Mouse (Mus musculus): ENCODE results near the gene Ttc26.

Gene Ttc26

GRCm38 (mm10) chr6:38381129-38381771 is at the start of gene Ttc26:
Ttc26 (plus strand) TSS chr6:38381469.
- peak; percentile 87 for DNase-seq

- no peak for DNase-seq
Measured at GRCm38 (mm10) chr6:38335264-38335663, 46.0 kb upstream of the Ttc26 start.

GRCm38 (mm10) chr6:38337166-38337705 is 44.0 kb upstream of the Ttc26 start:
- DNase-seq, result no peak

GRCm38 (mm10) chr6:38337951-38338350 is 43.3 kb upstream of the Ttc26 start:
- DNase-seq, result no peak

DNA sequence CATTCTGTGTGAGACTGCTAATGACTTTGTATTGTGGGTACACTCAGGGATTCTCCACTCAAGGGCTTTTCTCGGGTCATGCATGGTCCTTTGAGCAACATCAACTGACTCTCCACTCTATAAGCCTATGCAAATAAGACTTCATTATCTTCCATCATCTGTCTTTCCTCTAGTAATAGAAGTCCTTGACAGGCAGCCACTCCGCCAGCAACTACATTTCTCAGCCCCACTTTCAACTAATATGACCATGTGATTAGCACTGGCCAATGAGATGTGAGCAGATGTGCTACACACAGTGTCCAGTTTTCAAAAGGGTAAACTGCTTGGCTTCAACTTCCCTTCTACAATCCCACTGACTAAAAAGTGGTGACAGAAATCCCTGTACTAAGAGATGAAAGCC is 42.2 kb upstream of the Ttc26 start:
- no peak for DNase-seq

GRCm38 (mm10) chr6:38341751-38342665 is 39.3 kb upstream of the Ttc26 start:
- DNase-seq, result no peak

DNA sequence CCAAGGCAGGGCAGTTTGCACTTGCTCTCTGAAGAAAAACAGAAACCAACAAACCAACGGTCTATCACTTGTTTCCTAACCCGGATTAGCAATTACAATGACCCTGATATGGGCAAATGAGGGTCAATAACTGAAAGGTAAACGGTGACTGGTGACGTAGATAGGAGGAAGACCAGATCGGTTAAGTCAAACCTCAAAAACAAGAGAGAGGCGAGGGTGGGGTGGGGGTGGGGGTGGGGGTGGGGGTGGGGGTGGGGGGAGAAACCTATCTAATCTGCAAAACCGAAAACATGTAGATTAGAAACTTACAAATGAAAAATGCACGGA is 38.6 kb upstream of the Ttc26 start:
- DNase-seq, result no peak

GRCm38 (mm10) chr6:38343581-38343980 is 37.7 kb upstream of the Ttc26 start:
- no peak for DNase-seq

DNA sequence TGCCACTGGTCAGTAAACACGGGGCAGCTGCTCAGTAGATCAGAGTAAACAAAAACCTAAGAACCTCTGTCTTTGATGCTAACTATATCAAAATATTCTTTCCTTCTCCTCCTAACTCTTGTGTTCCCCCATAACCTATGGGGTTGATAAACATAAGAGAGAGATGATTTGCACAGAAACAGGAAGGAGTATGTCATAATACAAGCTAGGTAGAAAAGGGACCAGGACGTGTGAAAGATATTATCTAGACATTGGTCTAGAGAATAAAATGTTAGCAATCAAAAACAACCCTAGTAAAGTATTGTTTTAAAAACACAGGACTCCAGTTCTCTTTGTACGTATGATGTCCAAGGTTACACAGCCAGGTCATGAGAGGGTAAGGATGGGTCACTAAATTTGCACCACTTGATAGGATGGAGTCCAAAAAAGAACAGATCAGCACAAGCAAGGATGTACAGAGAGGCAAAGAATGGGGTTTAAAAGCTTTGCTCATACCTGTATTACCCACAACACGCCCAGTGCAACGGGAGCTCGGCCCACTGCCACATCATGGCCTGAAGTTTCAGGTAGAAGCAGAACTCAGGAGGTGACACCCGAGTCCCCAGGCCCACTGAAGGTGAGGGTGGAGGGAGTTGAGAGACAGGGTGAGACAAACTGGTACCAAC is 37.1 kb upstream of the Ttc26 start:
- no peak for DNase-seq

DNA sequence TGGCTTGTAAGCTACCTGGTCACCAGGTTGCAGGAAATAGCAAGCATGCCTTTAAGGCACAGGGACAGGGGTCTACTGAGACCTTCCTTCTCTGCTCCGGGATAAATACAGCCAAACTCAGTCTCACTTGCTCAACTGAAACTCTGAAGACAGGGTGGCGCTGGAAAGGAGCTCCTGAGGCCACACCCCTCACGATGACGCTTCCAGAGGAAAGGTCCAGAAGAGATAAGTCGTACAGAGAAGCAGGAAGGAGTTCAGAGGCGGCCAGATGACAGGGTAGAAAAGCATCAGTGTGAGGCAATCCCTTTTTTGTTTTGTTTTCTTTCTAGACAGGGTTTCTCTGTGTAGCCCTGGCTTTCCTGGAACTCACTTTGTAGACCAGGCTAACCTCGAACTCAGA is 35.5 kb upstream of the Ttc26 start:
- no peak for DNase-seq

DNA sequence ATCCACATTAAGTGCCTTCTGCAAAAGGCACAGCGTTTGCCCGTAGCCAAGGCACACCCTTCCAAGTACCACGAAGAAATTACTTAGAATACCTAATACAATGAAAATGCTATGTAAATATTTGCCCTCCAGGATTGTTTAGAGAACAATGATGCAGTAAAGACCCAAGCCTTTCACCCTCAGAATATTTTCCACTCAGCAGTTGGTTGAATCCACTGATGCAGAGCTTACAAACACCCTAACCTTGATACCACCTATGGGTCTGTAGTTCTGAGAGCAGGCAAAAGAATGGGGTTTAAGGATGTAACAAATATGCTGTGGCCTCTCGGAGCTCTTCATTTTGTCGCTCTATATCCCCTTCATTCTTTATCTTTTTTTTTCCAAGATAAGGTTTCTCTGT is 33.4 kb upstream of the Ttc26 start:
- DNase-seq, result no peak

GRCm38 (mm10) chr6:38348811-38349453 is 32.3 kb upstream of the Ttc26 start:
- DNase-seq, result no peak

DNA sequence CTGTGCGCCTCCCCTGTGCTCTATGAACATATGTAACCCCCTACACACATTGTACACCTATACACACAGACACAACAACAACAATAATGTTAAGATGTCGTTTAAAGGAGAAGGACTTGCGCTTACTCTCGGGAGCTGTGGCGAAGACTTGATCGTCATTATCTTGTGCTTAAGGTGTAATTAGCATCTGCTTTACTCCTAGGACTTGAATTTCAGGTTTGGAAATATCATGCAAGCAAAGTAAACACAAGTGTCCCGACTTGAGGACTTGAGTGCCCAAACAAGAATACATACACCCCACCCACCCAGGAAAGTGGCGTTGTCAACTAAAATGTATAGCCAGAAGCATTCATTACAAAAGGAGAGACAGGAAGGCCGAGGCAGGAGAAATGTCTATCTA is 31.5 kb upstream of the Ttc26 start:
- no peak for DNase-seq

GRCm38 (mm10) chr6:38351930-38352329 is 29.3 kb upstream of the Ttc26 start:
- DNase-seq, result no peak

DNA sequence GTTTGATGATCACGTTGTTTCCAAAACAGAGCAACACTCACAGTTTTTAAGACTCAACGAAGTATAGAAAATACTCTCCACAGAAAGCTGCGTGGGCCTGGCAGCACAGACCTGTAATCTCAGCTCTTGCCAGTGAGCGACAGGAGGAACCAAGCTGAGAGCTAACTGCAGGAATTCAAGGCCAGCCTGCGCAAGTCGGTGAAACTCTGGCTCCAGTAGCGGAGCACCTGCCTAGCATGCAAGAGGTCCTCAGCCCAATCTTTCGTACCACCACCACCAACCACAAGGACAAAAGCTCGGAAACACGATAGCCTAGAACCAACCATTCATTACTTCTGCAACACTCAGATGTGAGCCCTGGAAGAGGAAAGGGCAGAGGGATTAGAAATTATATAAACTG is 28.8 kb upstream of the Ttc26 start:
- no peak for DNase-seq

GRCm38 (mm10) chr6:38353181-38353580 is 28.1 kb upstream of the Ttc26 start:
- no peak for DNase-seq

- DNase-seq, result peak; percentile 33
Measured at GRCm38 (mm10) chr6:38353811-38354722, 27.2 kb upstream of the Ttc26 start, which contains the start of gene Zc3hav1. Zc3hav1 (minus strand) TSS chr6:38354603.

DNA sequence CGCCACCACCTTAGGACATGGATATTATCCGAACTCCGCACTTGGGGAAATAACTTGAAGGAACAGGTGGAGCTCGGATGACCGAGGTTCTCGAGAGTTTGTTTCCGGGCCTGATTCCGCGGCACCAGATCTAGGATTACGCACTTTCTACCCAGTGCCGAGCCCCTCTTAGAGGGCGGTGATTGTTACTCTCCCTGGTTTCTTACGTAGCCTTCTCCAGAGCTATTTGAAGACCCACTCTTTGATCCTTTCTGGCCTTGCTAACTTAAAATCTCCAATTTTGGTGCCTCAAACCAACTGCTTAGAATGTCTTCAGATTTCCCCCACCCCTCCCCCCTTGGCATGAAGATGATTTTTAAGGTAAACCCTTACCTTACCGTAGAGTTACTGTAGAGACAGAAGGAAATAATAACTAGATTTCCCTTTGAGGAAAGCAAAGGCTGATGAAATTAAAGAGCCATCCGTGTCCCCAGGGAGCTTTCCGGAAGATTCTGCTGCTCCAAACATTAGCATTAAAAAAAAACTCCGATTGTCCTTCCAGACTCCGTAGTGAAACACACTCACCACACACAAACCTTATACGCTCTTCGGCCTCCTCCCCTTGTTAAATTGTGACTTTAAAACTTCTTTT is 26.4 kb upstream of the Ttc26 start:
- DNase-seq, result peak; percentile 10

GRCm38 (mm10) chr6:38355354-38355823 is 25.9 kb upstream of the Ttc26 start:
- no peak for DNase-seq

DNA sequence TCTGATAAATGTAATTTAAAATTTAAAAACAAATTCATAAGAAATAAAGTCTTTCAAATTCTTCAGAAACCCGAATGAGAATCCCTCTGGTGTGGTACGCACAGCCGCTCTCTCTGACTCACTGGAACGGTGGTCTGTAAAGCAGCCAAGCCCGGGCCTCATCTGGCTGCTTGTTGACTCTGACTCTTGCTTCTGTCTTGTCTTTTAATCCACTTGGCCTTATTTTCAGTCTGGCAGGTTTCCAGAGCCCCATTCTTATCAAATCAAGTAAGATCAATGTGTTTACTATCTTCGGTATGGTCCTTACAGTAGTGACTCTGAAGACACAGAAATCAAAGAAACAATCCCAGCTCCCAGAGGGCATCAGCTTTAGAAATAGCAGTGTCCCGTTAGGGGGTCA is 25.4 kb upstream of the Ttc26 start:
- no peak for DNase-seq
